Mouse (Mus musculus): Measurements from ENCODE around the gene Atl1.

- TF ChIP-seq CTCF (IDR thresholded peaks at IDR 0.05; ENCODE audit: extremely low read depth, insufficient read depth, low read length) (no peak), POLR2A (IDR thresholded peaks at IDR 0.05; ENCODE audit: extremely low read depth, insufficient read depth, low read length) (no peak)
These were observed 20.3 kb downstream of the Atl1 start for GRCm38 (mm10) chr12:69912737-69913136.
